Mouse (Mus musculus) R1 (cell line): ENCODE results near the gene Pdlim3.
A peak's percentile ranks its signal among the peaks of the same experiment; 100 is the strongest.

ENCODE experiments used
- DNase-seq: peaks from one replicate; pipeline ENCODE4 v3.0.0-alpha.2; 2018; ENCODE audit warnings: low read depth, low spot score

The Pdlim3 gene

GRCm38 (mm10) chr8:45905591-45906250 is 20.5 kb downstream of the Pdlim3 start:
- DNase-seq: no peak

- DNase-seq: no peak
Measured at GRCm38 (mm10) chr8:45906251-45906619, 21.0 kb downstream of the Pdlim3 start.

GRCm38 (mm10) chr8:45913707-45914106 is 28.4 kb downstream of the Pdlim3 start:
- peak; percentile 22 for DNase-seq

- DNase-seq: no peak
Measured at GRCm38 (mm10) chr8:45916496-45916895, 31.2 kb downstream of the Pdlim3 start.

- DNase-seq: peak; percentile 30
Measured at GRCm38 (mm10) chr8:45917040-45917679, 31.9 kb downstream of the Pdlim3 start.

GRCm38 (mm10) chr8:45918891-45919290 is 33.6 kb downstream of the Pdlim3 start:
- no peak for DNase-seq

GRCm38 (mm10) chr8:45920392-45920791 is 35.1 kb downstream of the Pdlim3 start:
- no peak for DNase-seq

- DNase-seq: no peak
Measured at GRCm38 (mm10) chr8:45922116-45922515, 36.9 kb downstream of the Pdlim3 start.

GRCm38 (mm10) chr8:45934582-45935014 is 49.3 kb downstream of the Pdlim3 start, which contains the start of gene Ccdc110:
TSS of gene Ccdc110 (plus strand) at chr8:45934619.
- DNase-seq: peak; percentile 92

- DNase-seq: no peak
Measured at GRCm38 (mm10) chr8:45936986-45937385, 51.7 kb downstream of the Pdlim3 start.

GRCm38 (mm10) chr8:45946283-45946682 is 61.0 kb downstream of the Pdlim3 start:
- no peak for DNase-seq

- DNase-seq: peak; percentile 39
Measured at GRCm38 (mm10) chr8:45950622-45951021, 65.4 kb downstream of the Pdlim3 start.
